Mouse (Mus musculus) right cerebral cortex, adult 18-20 months (tissue): ENCODE results near the gene Poldip3.
"Not testable (repeated sequence)": the region's sequence is repeated elsewhere in the genome, so short reads cannot be mapped to it uniquely, and the experiment has no call there.

ENCODE experiments used
- DNase-seq: peaks from one replicate; pipeline ENCODE4 v3.0.0; 2022; ENCODE audit warnings: mixed read lengths

Poldip3 gene

DNA sequence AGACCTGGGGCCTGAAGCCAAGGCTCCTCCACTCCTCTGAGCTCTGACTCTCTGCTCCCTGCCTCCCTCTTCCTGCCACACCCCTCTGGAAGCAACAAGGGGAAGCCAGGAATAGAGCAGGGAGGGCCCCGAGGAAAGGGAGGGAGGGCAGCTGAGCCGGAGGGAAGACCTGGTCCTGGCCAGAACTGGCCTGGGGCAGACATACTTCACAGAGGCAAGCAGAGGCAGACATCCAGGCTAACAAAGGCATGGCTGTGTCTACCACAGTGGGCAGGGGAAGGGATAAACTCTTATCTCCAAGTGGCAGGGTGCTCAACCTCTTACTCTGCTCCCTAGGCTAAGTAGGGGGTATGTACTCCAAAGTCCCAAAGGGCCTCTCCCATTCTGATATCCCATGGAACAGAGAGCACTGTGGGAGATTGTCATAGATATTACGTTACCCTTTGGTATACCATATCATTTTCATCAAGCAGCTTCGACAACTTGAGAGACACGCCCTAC, 15.8 kb upstream of the Poldip3 start:
- DNase-seq, result no peak

DNA sequence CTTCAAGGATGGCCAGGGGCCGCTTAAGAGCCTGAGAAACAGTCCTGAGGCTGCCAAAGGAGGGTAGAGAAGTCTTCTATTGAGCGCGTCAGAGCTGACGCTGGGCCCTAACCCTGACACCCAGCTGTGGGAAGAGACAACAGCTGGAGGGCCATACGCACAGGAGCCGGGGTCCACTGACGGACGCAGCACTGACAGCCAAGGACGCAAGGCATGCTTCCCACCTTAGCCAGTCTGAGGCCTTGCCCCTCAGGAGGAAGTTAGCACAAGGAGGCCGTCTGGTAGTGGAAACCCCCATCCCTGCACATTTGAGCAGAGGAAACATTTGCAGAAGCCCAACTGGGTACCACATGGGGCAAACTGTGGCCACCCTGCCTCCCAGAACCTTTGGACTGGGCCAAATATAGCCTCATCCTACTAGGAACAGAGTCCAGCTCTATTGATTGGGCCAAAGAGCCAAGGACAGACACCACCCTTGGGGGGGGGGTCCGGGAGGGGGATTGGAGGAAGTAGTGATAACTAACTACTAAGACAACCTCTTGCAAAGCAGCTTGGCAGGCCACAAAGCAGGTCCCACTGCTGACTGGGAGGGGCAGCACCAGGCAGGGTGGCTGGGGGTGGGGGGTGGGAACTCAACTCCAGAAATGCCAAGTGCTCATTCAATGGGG, 13.8 kb upstream of the Poldip3 start:
- no peak for DNase-seq

DNA sequence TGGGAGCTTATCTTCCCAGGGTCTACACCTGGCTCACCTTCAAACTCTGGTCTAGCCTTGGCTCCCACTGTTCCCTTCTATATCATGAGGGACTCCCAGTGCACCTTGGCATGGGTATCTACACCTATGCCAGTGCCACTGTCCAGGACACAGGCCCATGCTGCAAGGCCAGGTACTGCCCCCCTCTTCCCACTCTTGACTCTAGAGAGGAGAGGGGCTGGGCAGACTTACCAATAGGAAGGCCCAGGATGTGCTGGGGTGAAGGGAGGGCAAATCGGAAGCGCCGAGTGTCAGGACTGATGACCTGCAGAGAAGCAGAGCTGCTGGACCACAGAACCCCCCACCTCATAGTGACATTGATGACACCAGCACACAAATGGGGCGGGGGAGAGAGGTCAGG, 12.8 kb upstream of the Poldip3 start:
- no peak for DNase-seq

DNA sequence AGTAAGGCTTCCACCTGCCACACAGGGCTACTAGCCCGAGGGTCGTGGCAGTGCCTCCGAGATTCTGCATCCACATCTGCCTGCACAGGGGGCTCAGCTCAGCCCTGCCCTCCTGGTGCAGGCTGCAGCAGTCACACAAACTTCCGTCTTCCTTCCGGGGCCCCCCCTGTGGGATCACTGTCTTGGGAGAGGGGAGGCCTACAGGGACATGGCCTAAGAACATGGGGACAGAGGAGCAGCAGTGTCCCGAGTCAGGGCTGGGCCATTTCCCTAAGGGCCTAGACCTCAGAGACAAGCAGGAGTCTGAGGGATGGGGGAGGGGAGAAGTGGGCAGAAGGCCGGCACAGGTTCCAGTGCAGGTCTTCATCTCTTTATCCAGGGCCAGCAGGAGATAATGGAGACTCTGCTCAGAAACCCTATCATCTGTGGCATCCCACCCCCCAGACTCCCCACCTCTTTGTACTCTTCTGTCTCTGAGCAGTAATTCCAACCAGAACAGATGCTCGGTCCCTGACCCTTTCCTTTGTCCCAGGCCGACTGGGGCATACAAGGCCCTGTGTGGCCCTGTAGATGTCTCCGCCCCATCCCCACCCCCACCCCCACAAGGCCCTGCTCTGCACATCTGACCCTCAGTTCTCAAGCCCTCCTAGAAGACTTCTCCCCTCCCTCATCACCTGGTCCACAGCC, 12.0 kb upstream of the Poldip3 start:
- no peak for DNase-seq

DNA sequence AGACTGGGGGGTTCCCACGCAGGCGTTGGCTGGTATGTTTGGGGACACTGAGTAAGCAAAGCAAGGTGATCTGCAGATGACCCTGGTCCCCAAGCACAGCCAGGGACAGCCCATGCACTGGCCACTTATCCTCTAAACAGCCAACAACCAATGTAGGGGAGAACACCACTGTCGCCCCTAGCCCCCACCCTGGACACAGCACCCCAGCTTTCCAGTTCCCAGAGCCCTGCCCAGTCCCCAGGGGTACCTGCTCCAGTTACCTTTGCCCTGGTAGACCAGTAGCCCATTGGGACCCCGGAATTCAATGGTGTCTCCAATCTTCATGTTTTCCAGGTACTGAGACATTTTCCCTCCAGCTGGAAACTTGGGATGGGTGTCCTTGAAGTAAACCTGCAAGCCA, 11.4 kb upstream of the Poldip3 start:
- no peak for DNase-seq

DNA sequence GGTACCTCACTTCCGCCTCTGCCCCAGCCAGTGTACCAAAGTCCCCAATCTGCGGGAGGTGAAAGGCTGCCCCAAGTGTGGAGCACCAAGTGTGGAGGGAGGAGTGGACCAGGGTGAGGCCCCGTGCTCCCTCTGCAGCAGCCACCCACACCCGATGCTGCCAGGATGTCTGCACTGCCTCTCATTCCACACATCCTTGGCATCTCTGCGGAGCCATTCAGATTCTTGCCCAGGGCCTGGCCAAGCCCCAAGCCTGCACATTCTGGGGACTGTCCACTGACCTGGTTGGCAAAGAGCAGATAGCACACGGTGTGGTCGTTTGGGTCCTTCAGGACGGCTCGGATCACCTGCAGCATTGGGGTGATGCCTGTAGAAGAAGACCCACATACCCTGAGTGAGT, 10.6 kb upstream of the Poldip3 start:
- DNase-seq, result no peak

DNA sequence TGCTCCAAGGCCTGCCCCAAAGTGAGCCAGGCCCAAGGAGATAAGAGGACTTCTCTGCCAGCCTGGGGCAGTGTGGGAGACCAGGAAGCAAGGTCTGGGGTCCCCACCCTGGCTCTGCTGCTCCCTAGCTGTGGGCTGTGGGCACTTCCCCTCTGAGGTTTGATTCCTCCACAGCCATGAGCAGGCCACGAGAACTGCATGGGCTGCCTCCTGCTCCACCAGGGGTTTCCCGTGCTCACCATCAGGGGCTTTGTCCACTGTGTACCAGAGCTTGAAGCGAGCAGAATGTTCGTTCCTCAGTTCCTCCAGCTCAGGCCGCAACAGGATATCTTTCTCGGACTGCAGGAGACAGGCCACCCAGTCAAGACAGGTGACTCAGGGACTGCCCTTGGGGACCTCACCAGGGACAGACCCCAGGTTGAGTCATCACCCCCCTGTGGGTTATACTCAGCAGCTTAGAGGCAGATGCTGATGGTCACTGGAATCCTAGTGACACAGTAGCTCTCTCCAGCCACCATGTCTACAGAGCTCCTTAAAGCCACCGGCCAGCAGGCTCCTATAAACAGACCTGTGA, 9.5 kb upstream of the Poldip3 start:
- no peak for DNase-seq

DNA sequence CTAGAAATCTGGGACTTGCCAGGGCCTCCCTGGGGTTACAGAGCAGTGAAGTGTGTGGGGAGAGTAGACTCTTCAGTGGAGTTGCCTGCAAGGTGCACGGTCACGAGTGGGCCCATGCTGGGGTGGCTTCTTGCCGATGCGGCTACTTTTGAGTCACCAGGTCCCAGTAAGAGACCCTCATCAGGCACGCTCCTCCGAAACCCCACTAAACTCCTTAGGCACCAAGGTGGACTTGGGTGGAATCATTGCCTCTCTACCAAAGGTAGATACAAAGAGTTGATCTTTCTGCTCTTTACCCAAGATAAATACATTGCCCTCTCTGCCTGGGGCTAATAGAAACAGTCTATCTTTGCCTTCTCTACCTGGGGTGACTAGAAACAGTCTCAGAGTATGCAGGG, 8.5 kb upstream of the Poldip3 start:
- DNase-seq, result no peak

DNA sequence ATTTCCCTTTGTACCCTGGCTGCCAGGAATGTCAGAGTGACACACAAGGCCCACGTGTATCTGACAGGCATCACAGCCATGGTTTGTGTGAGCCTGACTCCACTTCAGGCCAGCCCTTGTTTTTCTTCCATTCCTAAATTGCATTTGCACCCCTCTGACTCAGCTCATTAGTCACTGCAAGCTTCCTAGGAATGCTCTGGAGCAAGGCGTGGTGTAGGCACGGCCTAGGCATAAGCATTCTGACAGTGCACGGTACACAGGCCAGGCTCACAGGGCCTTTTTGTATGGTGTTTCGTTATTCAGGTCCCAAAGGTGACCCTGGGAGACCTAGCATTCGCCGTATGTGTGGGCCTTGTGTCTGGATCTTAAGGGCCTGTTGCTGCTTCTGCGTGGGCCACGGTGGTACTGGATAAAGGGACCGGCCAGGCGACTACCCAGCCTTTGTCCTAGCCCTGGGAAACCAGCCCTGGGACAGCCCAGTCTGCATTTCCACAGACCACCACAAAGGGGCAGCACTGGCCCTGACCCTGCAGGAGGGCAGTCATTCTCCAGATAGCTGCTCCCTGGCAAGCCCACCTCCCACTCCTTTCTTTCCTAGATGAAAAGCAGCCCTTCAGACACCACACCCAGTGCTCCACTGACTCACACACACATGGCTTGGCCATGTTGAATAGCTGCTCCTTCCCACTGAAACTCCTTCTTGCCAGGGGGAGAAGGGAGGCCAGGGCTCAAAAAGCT, 7.9 kb upstream of the Poldip3 start:
- no peak for DNase-seq

DNA sequence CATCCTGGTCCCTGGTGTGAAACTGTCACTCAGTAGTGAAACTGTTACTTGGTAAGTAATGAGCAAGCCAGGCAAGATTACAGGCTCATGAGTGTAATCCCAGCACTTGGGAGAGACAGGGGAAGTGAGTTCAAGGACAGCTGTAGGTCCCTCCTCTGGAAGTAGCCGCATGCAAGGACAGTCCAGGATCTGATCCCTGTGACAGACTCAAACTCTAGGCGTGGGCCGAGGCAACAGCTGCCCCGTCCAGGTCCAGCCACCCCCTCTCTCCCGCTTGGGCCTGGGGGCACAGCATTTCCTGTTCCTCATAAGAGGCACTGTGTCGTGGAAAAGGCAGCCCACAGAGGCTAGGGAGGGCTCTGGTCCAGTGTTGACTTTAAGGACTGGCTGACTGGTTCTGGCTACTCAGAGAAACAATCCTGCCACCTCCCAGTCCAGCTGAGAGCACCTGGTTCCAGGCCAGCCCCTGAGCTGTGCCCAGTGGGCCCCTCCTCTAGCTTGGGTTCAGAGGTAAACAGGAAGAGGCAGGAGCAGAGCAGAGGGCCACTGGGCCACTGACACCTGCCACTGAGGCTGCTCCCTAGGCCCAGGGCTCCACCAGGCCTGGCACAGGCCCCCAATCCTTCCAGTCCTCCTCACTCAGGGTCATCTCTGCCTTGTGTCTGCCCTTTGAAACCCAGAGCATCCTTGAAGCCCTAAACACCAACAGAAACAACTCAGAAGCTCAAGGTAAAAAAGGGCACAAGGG, 6.7 kb upstream of the Poldip3 start:
- no peak for DNase-seq

DNA sequence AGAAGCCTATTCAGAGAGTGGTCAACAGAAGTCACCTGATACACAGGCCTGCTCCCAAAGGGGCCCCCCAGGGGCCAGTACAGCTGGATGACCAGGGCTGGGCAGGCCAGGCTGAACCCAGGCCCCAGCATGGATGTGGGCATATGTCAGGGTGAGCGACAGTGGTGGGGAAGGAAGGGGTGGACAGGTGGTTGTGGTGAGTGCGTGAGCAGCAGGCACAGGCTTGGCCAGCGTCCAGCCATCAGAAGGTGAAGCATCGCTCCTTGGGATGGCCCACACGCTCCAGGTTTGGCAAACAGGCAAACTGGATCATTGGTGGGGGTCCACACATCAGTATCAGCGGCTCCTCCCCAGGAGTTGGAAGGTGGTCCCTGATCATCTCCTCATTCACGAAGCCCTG, 5.1 kb upstream of the Poldip3 start:
- DNase-seq, result no peak

DNA sequence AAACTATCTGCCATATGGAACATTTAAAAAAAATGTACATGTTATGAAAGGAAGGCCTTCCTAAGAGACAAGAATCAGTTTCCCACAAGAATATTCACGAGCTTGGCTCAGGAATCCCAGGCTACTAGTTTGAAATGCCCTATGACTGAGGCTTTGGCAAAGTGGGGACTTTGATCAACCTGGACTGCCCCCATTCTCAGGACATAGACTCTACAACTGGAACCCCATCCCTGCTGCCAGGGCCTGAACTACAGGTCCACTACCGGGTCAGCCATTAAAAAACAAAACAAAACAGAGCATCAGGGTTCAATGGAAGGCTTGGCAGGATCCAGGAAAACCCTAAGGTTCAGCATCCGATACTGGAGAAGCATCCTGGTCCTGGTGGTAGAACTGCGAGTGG, 1.5 kb upstream of the Poldip3 start:
- no peak for DNase-seq

DNA sequence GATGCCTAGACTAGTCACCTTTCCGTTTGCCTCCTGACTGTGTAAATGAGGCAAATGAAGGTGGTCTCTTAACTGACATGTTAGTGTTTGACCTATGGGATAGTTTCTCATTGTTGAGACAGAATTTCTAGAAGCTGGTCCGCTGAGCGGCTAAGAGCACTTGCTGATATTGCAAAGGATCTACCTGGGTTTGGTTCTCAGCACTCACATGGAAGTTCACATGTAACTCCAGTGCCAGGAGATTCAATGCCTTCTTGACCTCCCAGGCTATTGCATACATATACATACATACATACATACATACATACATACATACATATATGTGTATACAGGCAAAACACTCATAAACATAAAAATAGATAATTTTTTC, 874 bp upstream of the Poldip3 start:
- no peak for DNase-seq

DNA sequence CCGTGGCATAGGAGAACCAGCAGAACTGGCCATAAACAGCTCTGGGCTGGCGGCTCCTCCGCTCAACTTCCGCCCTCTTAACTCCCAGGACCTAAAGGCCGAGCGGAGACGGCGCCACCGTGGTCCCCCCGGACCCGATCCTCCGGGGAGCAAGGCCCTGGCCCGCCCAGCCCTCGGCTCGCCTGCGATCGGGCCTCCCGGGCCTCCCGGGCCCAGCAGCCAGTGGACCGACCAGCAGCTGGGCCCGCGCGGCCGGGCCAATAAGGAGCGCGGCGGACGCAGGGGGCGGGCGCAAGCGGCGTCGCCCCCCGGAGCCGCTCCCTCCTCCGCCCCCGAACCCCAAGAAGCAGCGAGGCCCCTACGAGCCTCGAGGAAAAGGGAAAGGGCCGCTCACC, 386 bp downstream of the Poldip3 start:
- no peak for DNase-seq

DNA sequence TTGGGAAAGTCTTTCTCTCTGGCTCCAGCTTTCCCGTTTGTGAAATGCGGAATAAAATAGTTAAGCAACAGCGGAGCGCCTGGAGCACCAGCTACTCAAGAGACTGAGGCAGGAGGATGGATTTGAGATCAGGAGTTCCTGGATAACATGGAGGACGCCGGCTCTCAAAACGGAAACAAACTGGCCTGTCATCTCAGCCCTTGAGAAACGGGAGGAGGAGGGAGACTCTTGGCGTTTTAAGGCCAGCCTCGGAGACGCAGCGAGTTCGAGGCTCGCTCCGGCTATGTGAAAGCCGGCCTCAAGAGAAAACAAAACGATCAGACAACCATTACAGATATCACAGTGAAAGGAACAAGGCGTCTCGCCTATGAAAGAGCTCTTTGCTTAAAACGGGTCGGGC, 789 bp downstream of the Poldip3 start:
- no peak for DNase-seq

DNA sequence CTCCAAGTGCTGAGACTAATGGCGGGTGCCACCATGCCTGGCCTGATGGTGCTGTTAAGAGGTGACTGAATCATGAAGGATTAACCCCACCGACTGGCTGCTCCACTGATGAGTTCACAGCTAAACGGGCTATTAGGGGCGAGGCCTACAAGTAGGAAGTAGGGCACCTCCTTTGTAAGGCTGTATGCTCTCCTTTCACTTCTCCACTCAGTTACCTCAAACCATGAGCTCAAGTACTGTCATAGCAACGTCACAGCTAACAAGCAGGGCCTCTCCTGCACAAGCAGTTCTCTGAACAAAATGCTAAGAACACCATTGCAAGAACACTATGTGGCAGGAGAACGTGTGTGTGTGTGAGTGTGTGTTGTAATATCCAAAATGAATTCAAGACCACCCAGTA, 3.6 kb downstream of the Poldip3 start:
- DNase-seq, result no peak

DNA sequence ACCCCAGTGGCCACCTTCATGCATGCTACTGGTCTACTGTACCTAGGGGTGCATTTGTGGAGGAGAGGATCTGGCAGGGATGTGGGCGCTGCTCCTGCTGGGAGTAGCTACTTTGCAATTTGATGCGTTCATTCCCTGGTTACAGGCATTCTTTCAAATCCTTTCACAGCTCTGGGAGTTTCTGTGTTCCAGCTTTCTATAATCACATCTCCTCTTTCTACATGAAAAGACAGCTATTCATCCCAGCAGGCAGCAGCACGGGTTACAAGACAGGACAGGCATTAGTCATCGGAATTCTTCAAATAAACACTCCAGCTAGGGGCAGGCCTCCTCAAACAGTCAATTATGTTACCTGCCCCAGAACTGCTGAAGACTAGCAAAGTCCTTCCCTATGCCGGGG, 6.3 kb downstream of the Poldip3 start:
- DNase-seq, result peak; percentile 60

DNA sequence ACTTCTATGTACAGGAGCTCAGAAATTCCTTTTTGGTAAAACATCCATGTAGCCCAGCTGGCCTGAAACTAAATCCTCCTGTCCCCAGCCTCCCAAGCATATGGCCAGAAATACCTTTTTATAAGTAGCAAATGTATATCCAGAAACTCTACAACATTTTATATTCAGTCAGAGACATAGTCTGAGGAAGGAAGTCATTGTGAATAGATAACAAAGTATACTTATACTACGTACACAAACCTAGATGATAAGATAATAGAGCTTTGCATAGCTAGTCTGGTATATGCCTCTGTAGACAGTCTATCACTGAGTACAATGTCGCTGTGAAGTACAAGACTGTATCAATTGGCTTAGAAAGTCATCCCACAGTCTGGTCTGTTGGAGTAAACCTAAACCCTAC, 13.5 kb downstream of the Poldip3 start:
- DNase-seq, result no peak

DNA sequence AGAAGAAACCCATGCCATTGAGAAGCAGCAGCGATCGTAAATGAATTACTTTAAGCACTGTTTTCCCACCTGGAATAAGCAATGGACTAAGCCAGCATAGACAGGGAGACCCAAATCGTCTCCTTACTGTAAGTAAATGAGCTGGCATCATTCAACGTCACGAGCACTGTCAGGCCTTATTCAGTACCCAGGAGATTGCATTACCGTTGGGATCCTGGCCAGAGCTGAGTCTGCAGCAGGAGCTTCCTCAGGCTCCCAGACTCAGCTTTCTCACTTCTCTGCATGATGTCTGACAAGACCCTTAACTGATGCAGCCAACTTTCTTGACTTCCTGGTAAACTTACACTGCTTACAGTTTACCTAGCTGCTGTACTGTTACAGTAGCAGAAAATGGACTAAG, 14.5 kb downstream of the Poldip3 start:
- DNase-seq, result no peak

DNA sequence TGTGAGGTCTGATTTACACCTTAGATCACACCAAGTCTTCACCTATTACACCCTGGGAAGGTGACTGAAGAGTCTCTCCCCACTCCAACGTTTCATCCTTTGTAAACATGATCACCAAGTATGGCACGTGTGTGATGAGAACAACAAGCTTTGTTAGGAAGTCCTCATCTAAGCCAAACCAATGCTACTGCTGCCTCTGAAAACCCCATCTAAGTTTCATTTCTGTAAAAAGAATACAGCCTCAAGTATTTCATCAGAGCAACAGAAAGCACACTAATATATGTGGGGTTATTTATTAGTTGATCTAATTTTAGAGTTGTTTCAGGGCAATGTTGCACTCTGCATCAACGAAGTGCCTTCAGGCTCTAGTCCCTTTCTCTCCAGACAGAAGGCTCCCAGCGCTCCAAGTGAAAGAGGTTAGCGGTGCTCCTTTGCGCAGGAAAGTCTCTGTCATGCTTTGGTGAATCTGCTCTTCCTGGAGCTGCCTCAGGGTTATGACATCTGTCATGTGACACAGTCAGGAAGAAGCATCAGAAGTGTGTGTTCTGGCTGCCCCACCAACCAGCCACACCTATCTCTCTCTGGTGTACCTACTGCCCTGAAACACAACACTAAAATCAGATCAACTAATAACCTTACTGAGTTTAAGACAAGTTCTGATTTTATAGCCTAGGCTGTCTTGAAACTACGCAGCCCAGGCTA, 19.5 kb downstream of the Poldip3 start:
- no peak for DNase-seq

DNA sequence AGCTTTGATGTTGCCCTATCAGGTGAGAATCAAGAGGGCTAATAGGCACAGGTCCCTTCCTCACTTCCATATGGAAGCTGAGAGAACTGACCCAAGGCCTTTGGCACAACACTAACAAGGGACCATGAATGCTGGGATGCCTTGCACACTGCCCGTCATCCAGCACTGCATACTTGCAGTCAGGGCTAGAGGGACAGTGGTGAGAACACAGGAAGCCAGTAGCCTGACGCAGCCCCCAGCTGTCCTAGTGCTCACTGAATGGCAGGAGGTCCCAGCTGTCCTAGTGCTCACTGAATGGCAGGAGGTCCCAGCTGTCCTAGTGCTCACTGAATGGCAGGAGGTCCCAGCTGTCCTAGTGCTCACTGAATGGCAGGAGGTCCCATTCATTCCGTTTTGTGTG, 22.1 kb downstream of the Poldip3 start:
- not testable (repeated sequence) for DNase-seq

DNA sequence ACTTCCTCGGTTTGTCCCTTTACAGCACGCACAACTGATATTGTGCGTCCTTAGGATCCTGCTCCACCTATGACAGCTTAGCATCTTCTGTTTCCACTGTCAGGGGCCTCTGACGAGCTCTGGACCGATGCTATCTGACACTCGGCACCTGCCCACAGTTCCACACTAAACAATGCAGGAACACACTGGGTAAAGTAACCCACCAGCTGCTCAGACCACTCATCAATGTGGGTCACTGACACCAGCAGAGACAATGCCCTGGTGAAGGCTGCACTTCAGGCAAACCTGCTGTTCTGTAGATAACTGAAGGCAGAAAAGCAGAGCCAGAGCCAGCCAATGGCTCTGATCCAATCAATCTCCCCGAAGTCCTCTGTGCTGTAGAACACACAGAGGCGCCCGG, 22.6 kb downstream of the Poldip3 start:
- no peak for DNase-seq
